Mouse (Mus musculus) ES-E14 (cell line): ENCODE measurements around the gene Hoxc10.

Experiments used
- CHD2 ChIP-seq: IDR thresholded peaks from 2 replicates; pipeline ENCODE4 v1.6.1; 2014; ENCODE audit warnings: mild to moderate bottlenecking, low read depth, low read length, inconsistent platforms
- MAFK ChIP-seq: IDR thresholded peaks from 2 replicates; pipeline ENCODE4 v1.6.1; 2014; ENCODE audit warnings: mild to moderate bottlenecking, low read depth, low read length, inconsistent platforms; ENCODE audit not compliant: insufficient read depth
- ZC3H11A ChIP-seq: IDR thresholded peaks from 2 replicates; pipeline ENCODE4 v1.6.1; 2012; ENCODE audit warnings: low read depth, mild to moderate bottlenecking, inconsistent platforms, low read length, borderline replicate concordance
- ZNF384 ChIP-seq: IDR thresholded peaks from 2 replicates; pipeline ENCODE4 v1.6.1; 2012; ENCODE audit warnings: low read depth, low read length, inconsistent platforms

- no peak for TF ChIP-seq ZC3H11A
- TF ChIP-seq MAFK: no peak
- no peak for TF ChIP-seq ZNF384
- TF ChIP-seq CHD2: no peak
These were observed 23.2 kb upstream of the Hoxc10 start for GRCm38 (mm10) chr15:102943468-102943813.
